Mouse (Mus musculus): Measurements from ENCODE around the gene Irs1.

Gene Irs1

DNA sequence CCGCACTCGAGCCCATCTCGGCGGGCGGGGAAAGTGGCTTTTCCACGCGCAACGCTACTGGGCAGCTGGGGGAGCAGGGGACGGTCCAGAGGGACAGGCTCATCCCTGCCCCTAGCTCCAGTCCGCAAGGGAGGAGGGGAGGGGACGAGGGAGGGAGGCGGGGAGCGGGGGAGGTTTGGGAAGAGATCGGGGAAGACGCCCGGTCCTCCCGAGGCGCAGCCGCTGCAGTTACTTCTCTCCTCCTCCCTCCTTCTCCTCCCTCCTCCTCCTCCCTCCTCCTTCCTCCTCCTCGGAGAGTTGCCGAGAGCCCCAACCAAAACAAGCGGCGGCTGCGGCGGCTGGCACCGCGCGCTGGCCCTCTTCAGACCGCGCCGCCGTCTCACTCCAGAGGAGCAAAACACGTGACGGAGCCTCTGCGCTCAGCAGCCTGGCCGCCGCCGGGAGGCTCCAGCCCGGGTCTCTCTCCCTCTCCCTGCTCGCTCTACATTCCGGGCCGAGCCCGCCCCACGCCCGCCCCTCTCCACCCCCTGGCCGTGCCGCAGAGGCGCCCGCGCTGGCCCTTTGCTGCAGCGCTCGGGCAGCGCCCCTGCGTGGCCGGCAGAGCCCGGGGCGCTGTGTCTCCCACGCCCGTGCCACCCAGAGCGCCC lies at the start of gene Irs1:
Gene Irs1 (minus strand): TSS at position 266 of the 647 bp plus-strand sequence.
- DNase-seq (ENCODE audit: low read depth) = peak; percentile 97

DNA sequence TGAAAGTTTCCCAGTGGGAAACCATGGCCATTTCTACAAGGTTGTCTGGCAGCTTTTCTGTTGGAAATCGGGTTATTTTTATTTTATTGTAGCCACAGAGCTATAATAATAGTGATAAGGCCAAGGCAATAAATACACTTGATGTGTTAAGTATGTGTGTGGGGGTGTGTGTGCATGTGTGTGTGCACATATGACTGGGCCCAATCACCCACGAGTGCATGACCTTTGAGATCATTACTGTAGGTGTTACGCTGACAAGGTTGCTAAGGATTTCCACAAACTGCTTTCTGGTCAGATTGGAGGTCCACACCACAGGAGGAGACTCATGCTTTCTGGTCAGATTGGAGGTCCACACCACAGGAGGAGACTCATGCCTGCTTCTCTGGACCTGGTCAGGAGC lies 43.3 kb upstream of the Irs1 start:
- no peak for DNase-seq (ENCODE audit: low read depth)

DNA sequence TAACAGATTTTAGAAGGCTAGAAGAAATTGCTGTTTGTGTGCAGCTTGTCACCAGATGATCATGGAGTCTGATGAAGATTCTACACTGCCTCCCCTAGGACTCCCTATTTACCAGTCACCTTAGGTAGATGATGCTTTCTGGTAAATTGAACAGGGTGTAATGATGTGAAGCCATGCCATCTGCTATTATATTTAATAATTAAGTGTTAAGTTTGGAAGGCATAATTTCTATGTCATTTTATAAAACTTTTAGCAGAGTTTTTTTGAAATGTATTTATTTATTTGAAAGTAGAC lies 38.7 kb upstream of the Irs1 start:
- no peak for DNase-seq (ENCODE audit: low read depth)

DNA sequence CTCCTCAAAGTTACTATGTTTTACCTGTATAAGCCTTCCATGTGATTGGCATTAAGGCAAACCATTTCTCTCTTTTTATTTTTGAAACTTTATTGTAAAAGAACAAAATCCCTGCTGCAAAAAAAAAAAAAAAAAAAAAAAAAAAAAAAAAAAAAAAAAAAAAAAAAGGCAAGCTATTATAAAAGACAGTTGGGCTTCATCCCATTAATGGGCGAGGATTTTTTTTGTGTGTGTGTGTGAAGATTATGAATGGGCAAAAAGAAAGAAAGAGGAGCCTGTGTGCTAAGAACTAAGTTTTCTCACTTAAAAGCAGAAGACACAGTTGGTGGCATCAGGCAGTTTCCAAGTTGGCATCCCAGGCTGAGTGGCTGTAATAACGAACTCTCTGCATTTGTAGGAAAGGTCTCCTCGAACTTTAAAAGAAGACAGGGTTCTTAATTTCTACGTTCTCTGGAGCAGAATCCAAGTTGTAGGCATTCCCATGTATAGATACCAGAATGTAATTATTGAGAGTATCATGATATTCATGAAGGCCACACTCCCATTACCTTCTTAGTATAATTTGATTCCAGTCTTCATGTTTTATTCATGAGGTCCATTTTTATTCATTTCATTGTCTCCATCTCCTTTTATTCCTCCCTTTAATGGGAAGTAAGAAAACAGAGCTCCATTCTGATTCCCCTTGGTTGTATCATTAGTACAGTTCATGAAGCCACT lies 38.2 kb upstream of the Irs1 start:
- no peak for DNase-seq (ENCODE audit: low read depth)

DNA sequence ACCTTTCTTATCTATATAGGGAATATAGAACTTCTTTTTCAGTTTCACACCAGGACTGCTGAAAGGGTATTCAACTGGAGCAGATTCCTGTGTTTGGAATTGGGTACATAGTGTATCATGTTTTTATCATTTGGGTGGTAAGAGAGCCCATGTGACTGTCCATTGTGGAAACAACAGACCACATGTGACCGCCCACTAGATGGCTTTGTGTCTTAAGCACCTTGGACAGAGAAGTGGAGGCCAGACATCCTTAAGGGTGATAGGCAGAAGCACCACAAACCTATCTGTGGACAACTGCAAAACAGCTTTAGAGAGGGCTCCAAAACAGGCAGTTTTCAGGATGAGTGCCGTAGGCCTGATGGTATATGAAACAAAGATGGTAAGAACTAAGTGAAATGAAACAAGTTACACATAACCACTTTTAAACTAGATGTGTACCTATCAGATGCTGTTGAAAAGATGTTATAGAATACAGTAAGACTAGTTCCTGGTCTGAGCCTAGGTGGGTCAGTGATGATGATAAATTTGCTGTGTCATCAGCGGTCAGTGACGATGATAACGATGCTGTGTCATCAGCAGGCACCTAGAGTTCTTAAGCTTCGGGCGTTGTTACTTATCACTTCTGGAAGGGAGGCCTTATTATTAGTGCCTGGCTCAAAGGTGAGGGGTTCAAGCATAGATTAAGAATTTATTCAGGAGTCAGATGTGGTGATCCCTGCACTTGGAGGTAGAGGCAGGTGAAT lies 37.0 kb upstream of the Irs1 start:
- no peak for DNase-seq (ENCODE audit: low read depth)

DNA sequence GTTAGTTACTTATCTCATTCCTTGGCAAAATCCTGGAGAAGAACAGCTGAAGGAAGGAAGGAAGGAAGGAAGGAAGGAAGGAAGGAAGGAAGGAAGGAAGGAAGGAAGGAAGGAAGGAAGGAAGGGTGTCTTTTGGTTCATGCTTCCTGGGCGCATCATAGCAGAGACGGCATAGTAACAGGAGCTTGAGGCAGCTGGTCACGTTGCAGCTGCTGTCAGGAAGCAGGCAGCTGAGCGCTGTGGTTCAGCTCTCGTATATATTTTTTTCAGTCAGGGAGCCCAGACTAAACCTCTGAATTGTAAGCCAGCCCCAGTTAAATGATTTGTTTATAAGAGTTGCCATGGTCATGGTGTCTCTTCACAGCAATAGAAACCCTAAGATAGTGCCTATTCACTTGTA lies 34.9 kb upstream of the Irs1 start:
- no peak for DNase-seq (ENCODE audit: low read depth)

DNA sequence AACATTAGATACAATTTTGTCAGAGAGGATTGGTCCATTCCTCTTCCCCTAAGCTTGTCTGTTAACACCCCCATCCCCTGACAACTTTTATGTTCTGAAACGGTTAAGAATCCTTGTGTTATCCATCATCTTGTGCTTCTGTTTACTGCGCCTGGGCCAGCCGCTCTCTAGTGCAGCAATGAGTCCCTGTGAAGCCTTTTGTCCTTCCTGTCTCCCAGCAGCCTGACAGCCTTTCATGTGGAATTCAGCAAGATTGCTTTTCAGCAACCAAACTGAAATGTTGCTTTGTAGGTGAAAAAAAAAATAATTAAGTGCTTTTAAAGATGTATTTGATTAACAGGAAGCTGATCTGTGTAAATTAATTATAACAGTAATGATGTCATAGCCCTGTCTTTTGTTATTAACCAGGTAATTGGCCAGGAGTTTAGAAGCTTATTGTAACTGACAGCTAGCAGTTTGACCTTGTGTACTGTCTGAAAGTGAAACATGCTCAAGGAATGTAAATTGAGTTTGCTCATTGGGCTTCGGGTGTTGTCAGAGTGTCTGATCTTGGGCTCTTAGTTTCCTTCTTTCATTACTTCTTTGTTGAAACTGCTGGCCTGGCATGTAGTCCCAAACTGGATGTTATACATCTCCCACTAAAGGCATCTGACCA lies 33.0 kb upstream of the Irs1 start:
- DNase-seq (ENCODE audit: low read depth) = peak; percentile 66

DNA sequence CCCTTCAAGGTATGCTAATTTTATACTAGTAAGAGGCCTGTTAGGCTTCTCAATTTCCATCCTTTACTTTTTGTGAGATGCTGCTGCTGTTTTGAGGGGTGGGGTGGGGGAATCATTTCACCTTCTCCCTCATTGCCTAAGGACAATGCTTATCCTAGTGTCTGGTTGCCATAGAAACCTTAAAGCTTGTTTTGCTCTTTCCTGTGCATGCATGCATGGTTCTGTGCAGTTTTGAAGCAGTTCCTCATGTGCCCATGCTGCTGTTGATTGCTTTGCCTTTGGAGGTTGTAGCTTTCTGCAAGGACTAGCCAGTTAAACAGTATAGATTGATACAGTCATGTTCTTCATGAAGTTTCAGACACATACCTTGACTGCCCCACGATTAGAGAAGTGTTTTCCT lies 30.2 kb upstream of the Irs1 start:
- DNase-seq (ENCODE audit: low read depth) = no peak

DNA sequence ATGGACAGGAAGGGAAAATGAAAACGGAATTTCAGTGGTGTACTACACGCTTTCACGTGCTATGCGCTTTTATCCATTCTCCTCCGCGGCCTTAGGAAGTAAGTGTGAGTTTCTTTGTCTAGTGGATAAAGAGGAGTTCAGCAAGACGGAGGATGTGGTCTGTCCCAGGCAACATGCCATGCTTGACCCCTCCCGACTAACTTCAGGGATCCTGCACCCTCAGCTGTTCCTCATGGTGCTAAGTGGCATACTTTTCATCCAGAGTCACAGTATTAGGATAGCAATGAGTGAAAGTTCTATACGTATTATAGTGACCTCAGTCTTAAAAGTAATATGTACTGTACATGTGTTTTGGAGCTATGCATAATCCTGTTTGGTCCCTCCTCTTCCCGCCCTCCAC lies 29.6 kb upstream of the Irs1 start:
- DNase-seq (ENCODE audit: low read depth) = no peak

DNA sequence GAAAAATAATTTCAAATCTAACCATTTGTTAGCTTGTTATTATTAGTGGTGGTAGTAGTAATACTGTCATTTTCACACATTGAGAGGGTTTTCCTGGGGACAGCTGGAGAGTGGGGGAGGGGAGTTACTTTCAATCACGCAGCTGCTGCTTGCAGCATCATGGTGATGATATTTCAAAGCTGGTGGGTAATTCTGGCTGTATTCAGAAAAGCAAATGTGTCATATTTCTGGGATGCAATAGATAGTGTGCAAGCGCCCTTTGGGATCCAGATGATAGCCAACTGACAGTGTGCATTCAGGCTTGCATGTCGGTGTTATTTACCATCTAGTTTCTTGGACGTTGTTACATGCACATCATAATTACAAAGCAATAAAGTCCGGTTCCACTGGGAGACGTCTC lies 29.2 kb upstream of the Irs1 start:
- no peak for DNase-seq (ENCODE audit: low read depth)

DNA sequence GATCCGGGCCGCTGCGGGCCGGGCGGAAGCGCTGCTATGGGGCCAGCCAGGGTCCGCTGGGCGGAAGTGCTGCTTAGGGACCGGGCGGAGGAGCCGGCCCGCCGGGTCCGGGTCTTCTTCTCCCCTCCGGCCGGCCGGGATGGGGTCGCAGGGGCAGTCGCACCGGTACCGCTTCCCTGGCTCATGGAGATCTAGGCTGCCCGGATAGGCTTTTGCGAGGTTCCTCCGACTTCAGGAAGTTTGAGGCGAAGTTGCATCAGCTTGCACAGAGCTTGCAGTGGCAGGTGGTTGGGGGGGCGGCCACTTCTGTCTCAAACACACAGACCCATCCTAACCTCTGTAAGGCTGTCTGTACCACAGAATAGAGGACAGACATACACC lies 25.5 kb upstream of the Irs1 start:
- DNase-seq (ENCODE audit: low read depth) = peak; percentile 66

DNA sequence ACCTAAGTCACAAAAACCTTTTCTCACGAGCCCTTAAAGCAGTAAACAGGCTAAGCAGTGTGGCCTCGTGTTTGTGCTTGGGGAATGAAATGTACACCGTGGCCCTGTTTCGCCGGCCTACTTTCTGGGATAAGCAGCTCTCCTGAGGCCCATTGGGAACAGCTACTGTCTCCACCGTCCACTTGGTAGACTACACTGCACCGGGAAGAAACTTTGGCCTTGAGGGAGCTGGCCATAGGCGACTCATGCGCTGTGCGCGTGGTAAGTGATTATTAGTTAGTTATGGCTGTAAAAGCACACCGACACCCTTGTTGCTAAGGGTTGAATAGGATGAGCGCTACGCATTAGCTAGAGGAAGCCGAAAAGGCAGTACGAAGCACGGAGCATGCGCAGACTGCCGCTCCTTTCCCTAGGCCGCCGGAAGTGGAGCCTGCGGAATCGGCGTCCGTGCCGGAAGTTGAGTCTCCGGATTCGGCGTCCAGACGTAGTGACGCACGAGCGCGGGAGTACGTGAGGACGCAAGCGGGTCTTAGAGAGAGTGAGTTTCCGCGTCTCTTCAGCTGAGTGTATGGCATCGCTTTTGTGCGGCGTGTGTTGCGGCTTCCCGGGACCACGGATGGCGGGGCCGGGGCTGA lies 25.0 kb upstream of the Irs1 start, which contains the start of gene Rhbdd1:
Gene Rhbdd1 (plus strand): TSS at position 342 of the 635 bp plus-strand sequence.
- DNase-seq (ENCODE audit: low read depth) = peak; percentile 100

DNA sequence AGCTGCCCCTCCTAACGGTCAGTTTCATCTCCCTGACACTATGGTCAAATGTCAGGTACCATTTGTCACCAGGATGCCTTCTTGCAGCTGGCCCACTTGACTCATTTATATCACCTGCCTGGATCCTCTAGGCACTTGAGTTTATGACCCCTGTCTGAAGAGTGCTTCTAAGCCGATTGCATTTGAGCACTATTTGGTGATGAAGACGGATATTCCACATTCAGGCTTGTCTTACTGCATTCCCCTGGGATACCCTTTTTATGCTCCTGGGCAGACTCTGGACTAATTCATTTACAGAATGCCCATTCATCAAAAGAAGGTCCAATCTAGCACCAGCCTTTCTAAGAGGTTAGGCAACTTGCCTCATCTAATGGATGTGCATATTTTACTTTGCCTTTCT lies 13.3 kb upstream of the Irs1 start:
- no peak for DNase-seq (ENCODE audit: low read depth)

DNA sequence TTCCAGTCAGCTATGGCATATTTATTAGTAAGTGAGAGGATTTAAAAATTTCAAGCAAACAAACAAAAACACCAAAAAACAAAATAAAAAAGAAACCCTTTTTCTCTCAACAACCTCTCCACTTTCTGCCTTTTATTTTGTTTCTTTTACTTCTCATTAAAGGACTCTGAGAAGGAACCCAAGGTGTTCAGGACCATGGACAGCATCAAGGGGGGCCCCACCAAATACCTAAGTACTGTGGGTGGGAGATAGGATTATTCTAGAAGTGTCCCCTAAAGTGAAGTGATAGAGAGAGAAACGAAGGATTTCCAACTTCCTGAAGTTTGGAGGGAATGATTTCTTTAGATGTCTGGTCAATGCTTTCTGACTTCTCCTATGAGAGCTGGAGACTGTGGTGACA lies 7.4 kb upstream of the Irs1 start:
- DNase-seq (ENCODE audit: low read depth) = peak; percentile 54

DNA sequence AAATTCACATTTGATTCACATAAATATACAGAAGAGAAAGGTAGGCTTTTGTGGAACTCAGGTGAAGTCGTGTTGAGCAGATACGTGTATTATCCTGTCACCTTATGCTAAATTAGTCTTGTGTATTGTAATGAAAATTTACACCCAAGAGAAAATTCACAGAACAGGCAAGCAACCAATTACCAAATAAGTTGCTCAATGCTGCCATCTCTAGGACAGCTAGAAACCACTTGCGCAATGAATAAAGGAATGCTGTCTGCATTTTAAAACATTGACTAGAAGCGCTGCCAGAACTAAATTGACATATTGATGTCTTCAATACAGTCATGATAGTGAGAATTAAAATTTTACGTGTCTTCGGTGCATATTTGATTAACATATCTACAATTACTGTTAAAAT lies 2.9 kb upstream of the Irs1 start:
- DNase-seq (ENCODE audit: low read depth) = peak; percentile 81

DNA sequence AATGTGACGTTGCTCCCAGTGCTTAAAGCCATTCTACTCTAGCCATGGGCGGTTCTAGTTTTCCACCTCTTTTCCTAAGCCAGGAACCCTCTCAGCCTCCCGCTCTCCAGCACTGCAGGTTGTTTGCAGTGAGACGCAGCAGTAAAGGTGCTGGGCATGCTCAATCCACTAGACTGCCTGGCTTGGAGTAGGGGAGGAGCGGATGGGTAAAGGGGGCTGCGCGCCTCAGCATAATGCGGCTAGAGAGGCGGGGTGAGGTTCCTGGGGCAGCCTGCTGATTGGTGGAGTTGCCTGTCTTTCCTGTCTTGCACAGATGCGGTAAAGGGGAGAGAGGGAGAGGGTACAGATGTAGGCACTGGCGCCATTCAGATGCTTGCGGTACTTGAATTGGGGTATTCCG lies 1.6 kb upstream of the Irs1 start:
- DNase-seq (ENCODE audit: low read depth) = no peak

DNA sequence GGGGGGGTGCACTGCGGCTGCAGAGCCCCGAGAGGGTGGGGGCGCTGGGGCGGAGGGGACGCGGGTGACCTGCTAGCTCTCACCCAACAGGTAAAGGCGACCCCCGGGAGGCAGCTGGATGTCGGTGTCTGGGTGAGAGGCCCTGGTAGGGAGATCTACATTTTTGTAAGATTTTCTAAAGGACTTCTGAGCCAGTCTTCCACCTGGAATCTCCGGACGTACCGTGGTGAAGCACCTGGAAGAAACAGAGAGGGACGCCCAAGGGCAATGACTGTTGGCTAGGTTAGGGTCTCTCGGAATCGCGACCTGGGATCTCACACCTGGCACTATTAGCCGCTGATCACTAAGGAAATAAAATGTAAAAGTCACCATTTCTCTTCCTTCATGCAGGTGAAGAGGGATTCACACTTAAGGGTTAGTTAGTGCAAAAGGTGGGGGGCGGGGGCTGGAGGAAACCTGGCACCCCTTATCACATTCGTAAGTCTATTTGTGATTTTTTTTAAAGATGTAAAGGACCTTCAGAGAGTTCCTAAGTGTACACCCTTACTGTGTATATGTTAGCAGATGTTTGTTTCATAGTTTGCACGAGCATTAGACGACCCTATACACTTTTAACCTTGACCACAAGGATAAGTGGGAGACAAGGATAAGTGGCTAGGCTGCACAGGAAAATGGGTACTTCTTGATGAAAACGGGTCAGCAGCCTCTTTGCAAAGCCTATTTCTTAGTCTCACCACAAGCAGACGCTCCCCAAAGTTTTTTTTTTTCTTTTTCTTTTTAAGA lies 905 bp upstream of the Irs1 start:
- DNase-seq (ENCODE audit: low read depth) = no peak

DNA sequence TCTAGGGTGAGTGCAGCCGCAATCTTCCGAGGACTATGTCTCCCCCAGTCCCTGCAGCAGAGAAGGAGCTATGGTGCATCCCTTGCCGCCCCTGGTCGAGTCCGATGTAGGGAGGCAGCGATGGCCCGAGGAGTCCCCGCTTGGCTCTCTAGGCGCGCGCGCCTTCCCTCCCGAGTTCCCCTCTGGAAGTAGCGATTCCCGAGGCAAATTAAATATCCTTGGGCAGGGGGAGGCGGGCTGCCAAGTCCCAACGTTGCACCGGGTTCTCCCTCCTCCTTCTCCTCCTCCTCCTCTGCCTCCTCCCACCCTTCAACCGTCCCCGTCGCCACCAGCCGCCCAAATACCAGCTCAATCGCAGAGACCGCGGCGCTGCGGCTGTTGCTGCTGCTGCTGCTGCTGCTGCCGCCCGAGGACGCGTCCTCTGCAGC lies 479 bp downstream of the Irs1 start:
- peak; percentile 92 for DNase-seq (ENCODE audit: low read depth)

DNA sequence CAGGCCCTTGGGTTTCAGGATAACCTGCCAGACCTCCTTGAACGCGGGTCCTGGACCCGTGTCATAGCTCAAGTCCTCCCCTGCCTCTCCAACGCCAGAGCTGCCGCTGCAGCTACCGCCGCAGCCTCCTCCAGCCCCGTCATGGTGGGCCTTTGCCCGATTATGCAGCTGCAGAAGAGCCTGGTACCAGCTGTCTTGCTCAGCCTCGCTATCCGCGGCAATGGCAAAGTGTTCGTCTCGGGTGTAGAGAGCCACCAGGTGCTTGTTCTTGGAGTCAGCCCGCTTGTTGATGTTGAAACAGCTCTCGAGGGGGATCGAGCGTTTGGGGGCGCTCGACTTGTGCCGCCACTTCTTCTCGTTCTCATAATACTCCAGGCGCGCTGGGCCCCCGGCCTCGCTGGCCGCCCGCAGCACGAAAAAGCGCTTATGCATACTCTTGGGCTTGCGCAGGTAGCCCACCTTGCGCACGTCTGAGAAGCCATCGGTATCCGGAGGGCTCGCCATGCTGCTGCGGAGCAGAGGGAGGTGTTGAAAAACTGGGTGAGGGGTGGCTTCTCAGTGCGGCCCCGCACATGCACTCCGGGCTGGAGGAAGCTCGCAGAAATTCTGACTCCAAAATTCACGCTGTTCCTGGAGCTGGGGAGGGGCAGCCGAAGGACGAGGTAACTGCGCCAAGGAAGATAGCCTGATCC lies 1.1 kb downstream of the Irs1 start:
- DNase-seq (ENCODE audit: low read depth) = peak; percentile 80

DNA sequence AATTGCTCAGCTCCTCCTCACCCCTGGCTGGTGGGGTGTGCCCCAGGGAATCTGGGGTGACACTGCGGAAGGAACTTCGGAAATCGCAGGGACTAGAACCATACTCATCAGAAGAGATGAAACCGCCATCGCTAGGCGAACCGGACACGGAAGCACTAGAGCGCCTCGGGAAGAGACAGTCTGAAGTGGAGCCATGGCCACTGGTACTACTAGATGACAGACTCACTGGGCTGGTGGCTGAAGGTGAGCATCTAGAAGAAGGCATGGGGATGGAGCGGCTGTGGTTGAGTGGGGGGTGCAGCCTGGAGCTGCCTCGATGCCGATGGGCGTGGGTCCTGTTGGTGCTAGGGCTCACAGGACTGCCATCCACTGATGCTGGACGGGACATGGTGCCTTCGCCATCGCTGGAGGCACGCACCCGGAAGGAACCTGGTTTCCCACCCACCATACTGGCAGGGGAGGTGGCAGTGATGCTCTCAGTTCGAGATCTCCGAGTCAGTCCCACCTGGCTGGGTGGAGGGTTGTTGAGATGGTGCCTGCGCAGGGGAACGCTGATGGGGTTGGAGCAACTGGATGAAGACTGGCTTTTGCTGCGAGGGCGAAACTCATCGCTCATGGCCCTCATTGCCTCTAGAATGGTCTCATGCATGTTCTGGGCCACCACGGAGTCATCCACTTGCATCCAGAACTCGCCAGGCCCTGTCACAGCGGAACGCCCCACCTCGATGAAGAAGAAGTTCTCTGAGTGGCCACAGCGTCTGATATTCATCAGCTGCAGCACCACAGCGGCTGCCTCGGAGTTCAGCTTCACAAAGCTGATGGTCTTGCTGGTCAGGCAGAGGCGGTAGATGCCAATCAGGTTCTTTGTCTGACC lies 1.9 kb downstream of the Irs1 start:
- no peak for DNase-seq (ENCODE audit: low read depth)
